Mouse (Mus musculus) neural tube, embryonic 13.5 days (tissue): ENCODE data around the gene Crtac1. TPM values are rescaled to one million over a fixed set of nuclear protein-coding genes. Genes with fewer than 3 reads are reported as not detected.
A peak's percentile ranks its signal among the peaks of the same experiment; 100 is the strongest.

Source experiments
- ATAC-seq: fragments of 200-750 bp; cut with Nextera tagmentation; 2 replicates; pipeline ENCODE4 v1.8.0; 2017; ENCODE audit warnings: low read depth, mild to moderate bottlenecking, moderate TSS enrichment, moderate library complexity
- H3K27ac ChIP-seq: fragments of 300-500 bp; sonication (generic); replicated peaks from 2 replicates; pipeline ENCODE4 v1.5.1; 2015; ENCODE audit warnings: moderate library complexity, mild to moderate bottlenecking, inconsistent platforms
- H3K27me3 ChIP-seq: fragments of 300-500 bp; sonication (generic); 2 replicates; pipeline ENCODE4 v1.6.1; 2015; ENCODE audit warnings: mild to moderate bottlenecking, inconsistent platforms
- H3K36me3 ChIP-seq: fragments of 300-500 bp; sonication (generic); 2 replicates; pipeline ENCODE4 v1.6.1; 2015; ENCODE audit warnings: mild to moderate bottlenecking, inconsistent platforms
- H3K4me1 ChIP-seq: fragments of 300-500 bp; sonication (generic); replicated peaks from 2 replicates; pipeline ENCODE4 v1.6.1; 2015; ENCODE audit warnings: inconsistent platforms
- H3K4me2 ChIP-seq: fragments of 300-500 bp; sonication (generic); 2 replicates; pipeline ENCODE4 v1.6.1; 2015; ENCODE audit warnings: inconsistent platforms, mild to moderate bottlenecking, moderate library complexity
- H3K4me3 ChIP-seq: fragments of 300-500 bp; sonication (generic); 2 replicates; pipeline ENCODE4 v1.5.1; 2015; ENCODE audit warnings: mild to moderate bottlenecking, inconsistent platforms
- H3K9ac ChIP-seq: fragments of 300-500 bp; sonication (generic); 2 replicates; pipeline ENCODE4 v1.6.1; 2015; ENCODE audit warnings: moderate library complexity, mild to moderate bottlenecking, inconsistent platforms
- H3K9me3 ChIP-seq: fragments of 300-500 bp; sonication (generic); 2 replicates; pipeline ENCODE4 v1.6.1; 2016; ENCODE audit warnings: inconsistent platforms
- WGBS: fragments of 180-500 bp; shearing (Covaris S2); methylation state at CpG from one replicate; pipeline ENCODE4 v1.1.7; 2015; 5-methylcytosine and 5-hydroxymethylcytosine counted together
- polyA plus RNA-seq: library from polyadenylated mRNA; unstranded; fragments of >200 nt; fragmentation: Nextera tagmentation; extraction: Ambion mirVana; gene quantifications from 2 replicates; pipeline ENCODE4 v1.2.1, GENCODE M21; 2015

The Crtac1 gene
- polyA plus RNA-seq, 1 experiment from 2014 or later: 59.6 TPM

- H3K9me3 ChIP-seq: no peaks in the 10 kb centered on the region
- H3K36me3 ChIP-seq: peaks cover 13% of the 10 kb centered on the region
- 80% methylated on average over 7 of the region's 7 CpGs for whole genome bisulfite sequencing
- no peak overlapping the region for H3K27ac ChIP-seq
- H3K4me3 ChIP-seq: no peak overlapping the region
- no peak overlapping the region for H3K4me2 ChIP-seq
- no peak overlapping the region for H3K9ac ChIP-seq
- peaks cover 15% of the 10 kb centered on the region; the same call in 1 of the 2 replicates for H3K27me3 ChIP-seq
- peaks cover 17% of the 10 kb centered on the region for H3K4me1 ChIP-seq
- no peak for ATAC-seq
Observed at GRCm38 (mm10) chr19:42271182-42271581, 160.4 kb downstream of the Crtac1 start.

- H3K4me1 ChIP-seq: peaks cover 17% of the 10 kb centered on the region
- H3K4me3 ChIP-seq: no peak overlapping the region
- no peaks in the 10 kb centered on the region for H3K9me3 ChIP-seq
- no peak overlapping the region for H3K9ac ChIP-seq
- H3K36me3 ChIP-seq: peaks cover 22% of the 10 kb centered on the region
- ATAC-seq: no peak
- 53% methylated on average over 6 of the region's 6 CpGs for WGBS
- H3K4me2 ChIP-seq: no peak overlapping the region
- H3K27me3 ChIP-seq: peaks cover 15% of the 10 kb centered on the region
- no peak overlapping the region for H3K27ac ChIP-seq
Observed at GRCm38 (mm10) chr19:42270119-42270518, 161.5 kb downstream of the Crtac1 start.

DNA sequence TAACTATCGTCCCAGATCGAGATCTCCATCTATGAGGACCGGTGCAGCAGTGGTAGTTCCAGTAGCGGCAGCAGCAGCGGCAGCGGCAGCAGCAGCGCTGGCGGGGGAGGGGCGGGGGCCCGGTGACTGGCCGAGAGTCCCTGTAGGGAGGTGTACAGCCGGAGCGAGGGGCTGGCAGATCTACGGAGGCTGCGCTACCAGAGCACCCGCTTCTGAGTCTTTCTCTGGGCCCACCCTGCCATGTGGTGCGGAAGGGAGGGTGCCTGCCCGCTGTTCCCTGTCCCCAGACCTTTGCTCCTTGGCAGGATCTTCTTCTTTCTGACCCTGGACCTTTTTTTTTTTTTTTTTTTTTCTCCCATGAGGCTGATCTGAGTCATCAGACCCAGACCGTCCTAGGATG, 163.2 kb downstream of the Crtac1 start:
- ATAC-seq: peak; percentile 36; the same call in 1 of the 2 replicates
- Histone ChIP-seq H3K4me1 (peaks cover 17% of the 10 kb centered on the region), H3K4me3 (peak overlapping the region; percentile 20), H3K27me3 (peaks cover 15% of the 10 kb centered on the region), H3K9me3 (no peaks in the 10 kb centered on the region), H3K27ac (no peak overlapping the region), H3K36me3 (peaks cover 36% of the 10 kb centered on the region), H3K4me2 (peak overlapping the region; percentile 52), H3K9ac (peak overlapping the region; percentile 54)
- 1% methylated on average over 19 of the region's 19 CpGs for WGBS

GRCm38 (mm10) chr19:42263524-42263923, 168.1 kb downstream of the Crtac1 start:
- Histone ChIP-seq H3K9me3 (no peaks in the 10 kb centered on the region), H3K4me1 (peaks cover 14% of the 10 kb centered on the region), H3K9ac (no peak overlapping the region), H3K4me3 (no peak overlapping the region), H3K27me3 (peaks cover 9% of the 10 kb centered on the region; the same call in 1 of the 2 replicates), H3K27ac (no peak overlapping the region), H3K36me3 (peaks cover 46% of the 10 kb centered on the region), H3K4me2 (no peak overlapping the region)
- 60% methylated on average over 3 of the region's 3 CpGs for WGBS
- ATAC-seq: no peak

DNA sequence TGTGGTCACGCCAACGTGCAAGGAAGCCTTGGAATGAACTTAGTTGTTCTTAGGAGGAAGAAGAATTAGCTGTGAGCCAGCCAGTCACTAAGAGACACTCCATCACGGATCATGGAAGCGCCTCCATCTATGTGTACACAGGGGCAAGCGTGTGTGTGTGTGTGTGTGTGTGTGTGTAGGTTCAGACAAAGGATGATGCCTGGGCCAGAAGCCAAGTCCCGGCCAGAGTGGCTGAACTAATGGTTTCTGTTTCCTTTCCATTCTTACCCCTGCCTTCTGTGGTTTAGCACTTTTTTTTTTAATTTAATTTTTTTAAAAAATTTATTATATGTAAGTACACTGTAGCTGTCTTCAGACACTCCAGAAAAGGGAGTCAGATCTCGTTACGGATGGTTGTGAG, 171.1 kb downstream of the Crtac1 start:
- ATAC-seq: no peak
- Histone ChIP-seq H3K9me3 (no peaks in the 10 kb centered on the region), H3K9ac (no peak overlapping the region), H3K4me3 (no peak overlapping the region), H3K27me3 (peaks cover 4% of the 10 kb centered on the region; the same call in 1 of the 2 replicates), H3K4me2 (no peak overlapping the region), H3K36me3 (peaks cover 27% of the 10 kb centered on the region), H3K4me1 (peaks cover 32% of the 10 kb centered on the region), H3K27ac (no peak overlapping the region)
- 83% methylated on average over 8 of the region's 8 CpGs for WGBS

DNA sequence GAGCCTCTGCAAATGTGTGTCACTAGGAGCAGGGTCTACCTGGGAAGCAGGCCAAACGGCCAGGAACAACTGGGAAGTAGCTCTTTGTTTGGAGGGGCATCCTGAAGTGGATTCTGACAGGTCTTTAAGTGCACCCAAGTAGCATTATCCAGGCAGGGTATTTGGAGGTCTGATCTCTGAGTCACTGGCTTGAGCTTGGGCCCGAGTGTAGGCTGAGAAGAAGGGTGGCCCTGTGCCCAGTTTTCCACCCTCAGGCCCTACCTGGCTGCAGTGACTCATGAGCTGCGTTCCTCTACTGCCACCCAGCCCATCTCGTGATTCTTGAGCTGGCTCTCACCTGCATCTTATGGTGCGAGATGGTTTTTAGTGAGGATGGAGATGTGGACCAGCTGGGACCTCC, 173.0 kb downstream of the Crtac1 start:
- Histone ChIP-seq H3K9ac (no peak overlapping the region), H3K36me3 (peaks cover 12% of the 10 kb centered on the region), H3K4me2 (peak overlapping the region; percentile 65; the same call in 1 of the 2 replicates), H3K27me3 (peaks cover 14% of the 10 kb centered on the region; the same call in 1 of the 2 replicates), H3K9me3 (no peaks in the 10 kb centered on the region), H3K27ac (no peak overlapping the region), H3K4me3 (no peak overlapping the region), H3K4me1 (peaks cover 42% of the 10 kb centered on the region)
- ATAC-seq: no peak
- 66% methylated on average over 5 of the region's 5 CpGs for WGBS

DNA sequence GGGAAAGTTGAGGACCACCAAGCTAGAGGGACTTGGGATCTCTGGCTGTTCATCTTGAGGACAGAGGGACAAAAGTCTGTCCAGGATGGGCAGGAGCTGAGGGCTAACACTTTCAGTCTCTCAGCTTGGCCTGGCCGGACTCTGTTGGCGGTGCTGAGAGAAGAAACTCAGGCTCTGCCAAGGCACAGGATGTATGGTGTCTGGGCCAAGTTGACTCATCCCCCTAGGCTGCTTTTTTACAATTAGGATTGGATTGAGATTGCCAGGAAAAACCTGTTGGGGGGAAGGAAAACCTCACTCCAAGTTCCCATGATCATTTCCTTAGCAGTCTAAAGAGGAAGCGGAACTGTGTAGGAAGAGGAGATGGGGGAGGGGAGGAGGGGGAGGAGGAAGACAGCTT, 173.6 kb downstream of the Crtac1 start:
- H3K4me2 ChIP-seq: peak overlapping the region; percentile 65; the same call in 1 of the 2 replicates
- no peaks in the 10 kb centered on the region for H3K9me3 ChIP-seq
- H3K27me3 ChIP-seq: peaks cover 20% of the 10 kb centered on the region; the same call in 1 of the 2 replicates
- H3K4me3 ChIP-seq: no peak overlapping the region
- peaks cover 7% of the 10 kb centered on the region for H3K36me3 ChIP-seq
- WGBS: 92% methylated on average over 3 of the region's 3 CpGs
- H3K4me1 ChIP-seq: peaks cover 42% of the 10 kb centered on the region
- H3K27ac ChIP-seq: no peak overlapping the region
- H3K9ac ChIP-seq: no peak overlapping the region
- ATAC-seq: no peak

GRCm38 (mm10) chr19:42257241-42257635, 174.3 kb downstream of the Crtac1 start:
- Histone ChIP-seq H3K4me3 (peak overlapping the region; percentile 63), H3K27me3 (peaks cover 22% of the 10 kb centered on the region; the same call in 1 of the 2 replicates), H3K27ac (peak overlapping the region; percentile 89), H3K36me3 (no peaks in the 10 kb centered on the region), H3K9ac (peak overlapping the region; percentile 87), H3K4me1 (peaks cover 42% of the 10 kb centered on the region), H3K4me2 (peak overlapping the region; percentile 65), H3K9me3 (no peaks in the 10 kb centered on the region)
- 67% methylated on average over 12 of the region's 12 CpGs for WGBS
- no peak for ATAC-seq

DNA sequence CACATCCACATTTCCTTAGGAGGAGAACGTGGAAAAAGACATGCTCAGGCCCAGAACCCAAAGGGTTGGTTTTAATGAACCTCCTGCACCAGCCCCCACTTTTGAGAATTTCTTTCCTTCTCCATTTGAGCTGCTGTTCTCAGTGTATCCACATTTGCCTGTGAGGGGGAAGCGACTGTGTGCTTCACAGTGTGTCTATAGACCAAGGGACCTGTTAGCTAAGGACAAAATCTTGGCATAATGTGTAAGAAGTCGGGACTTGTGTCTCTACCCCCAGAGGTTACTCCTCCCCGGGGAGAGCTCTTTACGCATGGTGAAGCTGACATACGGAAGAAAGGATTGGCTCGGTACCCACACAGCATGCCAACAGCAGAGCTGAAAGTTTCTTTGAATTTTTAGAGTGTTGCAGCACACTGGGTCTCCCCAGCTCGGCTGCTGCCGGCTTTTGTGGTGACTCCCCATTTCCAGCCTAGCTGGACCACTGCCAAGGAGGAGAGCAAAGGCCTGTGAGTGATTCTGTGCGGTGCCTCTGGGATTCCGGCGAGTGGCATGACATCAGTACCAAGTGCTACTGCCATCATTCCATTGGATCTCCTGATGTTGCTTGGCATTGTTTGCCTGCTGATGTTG, 174.9 kb downstream of the Crtac1 start:
- Histone ChIP-seq H3K27me3 (peaks cover 23% of the 10 kb centered on the region; the same call in 1 of the 2 replicates), H3K36me3 (no peaks in the 10 kb centered on the region), H3K9ac (peak overlapping the region; percentile 87), H3K9me3 (no peaks in the 10 kb centered on the region), H3K27ac (peak overlapping the region; percentile 89), H3K4me3 (peak overlapping the region; percentile 63), H3K4me1 (peaks cover 42% of the 10 kb centered on the region), H3K4me2 (peak overlapping the region; percentile 65)
- 0 out of 2 replicates have a peak, but pooled peaks have one; percentile 28 for ATAC-seq
- 37% methylated on average over 12 of the region's 12 CpGs for whole genome bisulfite sequencing

GRCm38 (mm10) chr19:42255784-42256610, 175.6 kb downstream of the Crtac1 start:
- Histone ChIP-seq H3K36me3 (no peaks in the 10 kb centered on the region), H3K27me3 (peaks cover 25% of the 10 kb centered on the region; the same call in 1 of the 2 replicates), H3K27ac (peak overlapping the region; percentile 89), H3K4me1 (peaks cover 42% of the 10 kb centered on the region), H3K4me2 (peak overlapping the region; percentile 65), H3K4me3 (peak overlapping the region; percentile 63), H3K9me3 (no peaks in the 10 kb centered on the region), H3K9ac (peak overlapping the region; percentile 87)
- WGBS: 4% methylated on average over 32 of the region's 42 CpGs
- ATAC-seq: peak; percentile 82

DNA sequence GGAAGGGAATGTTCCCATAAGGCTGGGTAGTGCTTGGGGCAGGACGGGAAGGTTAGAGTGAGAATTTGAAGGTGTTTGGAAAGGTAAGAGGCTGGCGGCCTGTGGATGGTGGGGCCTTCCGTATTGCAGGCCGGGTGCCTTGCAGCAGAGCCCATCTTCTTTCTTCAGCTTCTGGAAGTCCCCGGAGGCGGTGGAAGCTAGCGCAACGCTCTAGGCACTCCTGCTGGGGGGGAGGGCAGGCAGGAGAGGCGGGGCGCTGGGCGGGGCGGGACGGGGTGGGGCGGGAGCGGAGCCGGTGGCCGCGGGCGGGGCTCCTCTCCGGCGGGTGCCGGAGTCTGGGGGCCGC, 176.2 kb downstream of the Crtac1 start:
- ATAC-seq: peak; percentile 68
- under 1% methylated on average over 22 of the region's 23 CpGs for WGBS
- Histone ChIP-seq H3K9ac (peak overlapping the region; percentile 87), H3K27ac (peak overlapping the region; percentile 89), H3K27me3 (peaks cover 25% of the 10 kb centered on the region; the same call in 1 of the 2 replicates), H3K4me3 (peak overlapping the region; percentile 63), H3K4me2 (peak overlapping the region; percentile 65), H3K4me1 (peaks cover 42% of the 10 kb centered on the region), H3K9me3 (no peaks in the 10 kb centered on the region), H3K36me3 (no peaks in the 10 kb centered on the region)
